Mouse (Mus musculus): ENCODE measurements around the gene Itm2b.

Gene Itm2b

GRCm38 (mm10) chr14:73366278-73366677, 18.8 kb downstream of the Itm2b start:
- no peak for DNase-seq

GRCm38 (mm10) chr14:73363782-73364181, 21.3 kb downstream of the Itm2b start:
- DNase-seq, result no peak

GRCm38 (mm10) chr14:73354700-73355099, 30.4 kb downstream of the Itm2b start:
- no peak for DNase-seq

- DNase-seq, result no peak
Observed at GRCm38 (mm10) chr14:73351118-73351517, 34.0 kb downstream of the Itm2b start.

GRCm38 (mm10) chr14:73350029-73350428, 35.1 kb downstream of the Itm2b start:
- no peak for DNase-seq

GRCm38 (mm10) chr14:73349061-73349670, 35.9 kb downstream of the Itm2b start:
- DNase-seq, result peak; percentile 19 to 32

- peak in 1 of 2 experiments; percentile 21 for DNase-seq
Observed at GRCm38 (mm10) chr14:73347302-73347701, 37.8 kb downstream of the Itm2b start.

- no peak for DNase-seq
Observed at GRCm38 (mm10) chr14:73345614-73346013, 39.5 kb downstream of the Itm2b start.

GRCm38 (mm10) chr14:73340051-73340755, 44.9 kb downstream of the Itm2b start:
- no peak for DNase-seq

- no peak for DNase-seq
Observed at GRCm38 (mm10) chr14:73339615-73340014, 45.5 kb downstream of the Itm2b start.

- no peak for DNase-seq
Observed at GRCm38 (mm10) chr14:73336316-73337080, 48.6 kb downstream of the Itm2b start.

GRCm38 (mm10) chr14:73334926-73335805, 49.9 kb downstream of the Itm2b start:
- DNase-seq, result no peak

- no peak for DNase-seq
Observed at GRCm38 (mm10) chr14:73333880-73334279, 51.2 kb downstream of the Itm2b start.

- peak; percentile 42 to 45 for DNase-seq
Observed at GRCm38 (mm10) chr14:73331386-73331785, 53.7 kb downstream of the Itm2b start.

- DNase-seq, result no peak
Observed at GRCm38 (mm10) chr14:73329871-73330270, 55.2 kb downstream of the Itm2b start.

GRCm38 (mm10) chr14:73326511-73326910, 58.6 kb downstream of the Itm2b start:
- no peak for DNase-seq

GRCm38 (mm10) chr14:73325456-73326381, 59.4 kb downstream of the Itm2b start, which contains the start of gene Rb1:
TSS of gene Rb1 (minus strand) at chr14:73325822.
- peak; percentile 84 to 90 for DNase-seq

GRCm38 (mm10) chr14:73324634-73325455, 60.2 kb downstream of the Itm2b start:
- peak; percentile 53 to 62 for DNase-seq

GRCm38 (mm10) chr14:73323965-73324364, 61.1 kb downstream of the Itm2b start:
- DNase-seq, result no peak

GRCm38 (mm10) chr14:73322142-73322541, 62.9 kb downstream of the Itm2b start:
- DNase-seq, result no peak

- DNase-seq, result no peak
Observed at GRCm38 (mm10) chr14:73316933-73317332, 68.2 kb downstream of the Itm2b start.
